Mouse (Mus musculus) forebrain, embryonic 11.5 days (tissue): ENCODE measurements around the gene Arl4a. TPM values are rescaled to one million over a fixed set of nuclear protein-coding genes. Genes with fewer than 3 reads are reported as not detected.

Experiments
- ATAC-seq: fragments of 200-750 bp; cut with Nextera tagmentation; replicated peaks from 2 replicates; pipeline ENCODE4 v1.8.0; 2017; ENCODE audit warnings: moderate TSS enrichment; ENCODE audit not compliant: low FRiP score
- DNase-seq: peaks from one replicate; pipeline ENCODE4 v3.0.0-alpha.2; 2017; ENCODE audit warnings: low spot score
- H3K27ac ChIP-seq: fragments of 300-500 bp; sonication (generic); 2 replicates; pipeline ENCODE4 v1.5.1; 2014; ENCODE audit warnings: low read depth, low read length
- H3K27me3 ChIP-seq: fragments of 300-500 bp; sonication (generic); 2 replicates; pipeline ENCODE4 v1.6.1; 2014; ENCODE audit warnings: mild to moderate bottlenecking, low read length, mixed read lengths; ENCODE audit not compliant: control insufficient read depth, insufficient read depth
- H3K36me3 ChIP-seq: fragments of 300-500 bp; sonication (generic); 2 replicates; pipeline ENCODE4 v1.6.1; 2014; ENCODE audit warnings: mild to moderate bottlenecking, low read length, moderate library complexity, mixed read lengths; ENCODE audit not compliant: control insufficient read depth, insufficient read depth
- H3K4me1 ChIP-seq: fragments of 300-500 bp; sonication (generic); replicated peaks from 2 replicates; pipeline ENCODE4 v1.6.1; 2014; ENCODE audit warnings: low read length, mixed read lengths; ENCODE audit not compliant: control insufficient read depth, insufficient read depth
- H3K4me2 ChIP-seq: fragments of 300-500 bp; sonication (generic); 2 replicates; pipeline ENCODE4 v1.6.1; 2014; ENCODE audit warnings: low read depth, mild to moderate bottlenecking, low read length, moderate library complexity, mixed read lengths; ENCODE audit not compliant: severe bottlenecking
- H3K4me3 ChIP-seq: fragments of 300-500 bp; sonication (generic); 2 replicates; pipeline ENCODE4 v1.5.1; 2014; ENCODE audit warnings: low read depth, low read length
- H3K9ac ChIP-seq: fragments of 300-500 bp; sonication (generic); 2 replicates; pipeline ENCODE4 v1.6.1; 2014; ENCODE audit warnings: low read length
- H3K9me3 ChIP-seq: fragments of 300-500 bp; sonication (generic); 2 replicates; pipeline ENCODE4 v1.6.1; 2016; ENCODE audit warnings: low read length, mixed read lengths; ENCODE audit not compliant: control insufficient read depth
- WGBS: fragments of 180-500 bp; shearing (Covaris S2); extraction: QIAGEN DNeasy Blood & Tissue Kit; methylation state at CpG from one replicate; pipeline ENCODE4 v1.1.7; 2014; 5-methylcytosine and 5-hydroxymethylcytosine counted together
- polyA plus RNA-seq: library from polyadenylated mRNA; unstranded; fragments of >200 nt; fragmentation: Nextera tagmentation; extraction: Ambion mirVana; gene quantifications from 2 replicates; pipeline ENCODE4 v1.2.1, GENCODE M21; 2014

Gene Arl4a
- polyA plus RNA-seq, 1 experiment from 2014 or later: 63.8 TPM

DNA sequence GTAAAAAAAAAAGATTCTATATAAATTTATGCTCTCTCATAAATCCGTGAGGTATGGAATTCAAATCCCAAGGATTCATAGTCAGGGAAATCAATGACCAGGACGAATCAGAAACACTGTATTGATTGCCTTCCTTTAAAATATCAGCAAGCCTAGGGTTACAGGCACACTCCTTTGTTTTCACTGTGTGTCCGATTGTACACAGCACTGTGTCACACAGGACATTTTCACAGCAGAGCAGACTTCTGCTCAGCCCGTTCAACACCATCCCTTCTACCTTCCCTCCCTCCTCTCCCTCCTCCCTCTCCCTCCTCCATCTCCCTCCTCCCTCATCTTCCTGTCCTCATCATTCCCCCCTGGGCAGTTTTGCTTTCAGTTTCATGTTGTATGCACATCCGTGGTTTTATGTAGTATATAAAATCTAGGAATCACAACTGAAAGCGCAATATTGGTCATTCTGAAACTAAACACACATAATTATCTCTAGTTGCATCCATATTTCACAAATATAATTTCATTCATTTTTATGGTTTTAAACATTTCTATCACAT, 19.8 kb downstream of the Arl4a start:
- no peaks in the 10 kb centered on the region for H3K36me3 ChIP-seq
- no peak overlapping the region for H3K4me2 ChIP-seq
- no peak for ATAC-seq
- H3K9ac ChIP-seq: no peak overlapping the region
- no peak overlapping the region for H3K27ac ChIP-seq
- no peaks in the 10 kb centered on the region for H3K9me3 ChIP-seq
- no peak overlapping the region for H3K4me3 ChIP-seq
- no peak for DNase-seq
- H3K4me1 ChIP-seq: peaks cover 3% of the 10 kb centered on the region; the same call in 1 of the 2 replicates
- WGBS: 86% methylated on average over 6 of the region's 6 CpGs
- H3K27me3 ChIP-seq: no peaks in the 10 kb centered on the region

DNA sequence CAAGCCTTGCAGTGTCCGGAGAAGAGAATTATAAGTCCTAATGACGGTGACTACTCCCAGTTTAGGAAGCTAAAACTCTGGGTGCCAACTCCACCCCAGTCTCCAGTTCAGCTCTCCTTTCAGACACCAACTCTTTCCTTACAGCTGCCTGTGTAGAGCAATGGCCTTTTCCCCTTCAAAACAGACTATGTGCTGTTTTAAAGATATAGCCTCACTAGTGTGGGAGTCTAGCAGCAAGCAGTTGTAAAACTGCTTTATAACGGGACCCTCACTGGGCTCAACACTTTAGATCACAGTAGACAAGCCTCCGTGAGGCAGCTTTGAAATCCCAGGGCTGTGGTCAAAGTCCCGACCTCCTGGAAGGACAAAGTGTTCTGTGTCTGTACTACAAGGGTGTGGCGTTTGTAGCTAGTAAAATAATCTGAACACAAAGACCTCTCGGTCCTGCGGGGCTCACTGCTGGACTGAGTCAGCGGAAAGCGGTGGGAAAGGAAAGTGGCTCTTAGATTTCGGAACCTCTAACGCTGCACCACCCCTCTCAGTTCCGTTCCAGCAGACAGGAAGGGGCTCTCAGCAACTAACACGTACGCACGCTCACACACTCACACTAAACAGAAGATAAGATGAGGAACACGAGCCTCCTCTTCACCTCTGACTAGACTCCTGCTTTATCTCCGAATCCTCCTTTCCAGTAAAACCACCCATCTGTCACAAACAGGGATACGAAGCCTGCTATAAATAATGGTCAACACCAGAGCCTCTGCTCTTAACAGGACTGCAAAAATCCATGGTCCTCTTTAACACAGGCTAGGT, 21.0 kb downstream of the Arl4a start:
- no peaks in the 10 kb centered on the region for H3K27me3 ChIP-seq
- H3K27ac ChIP-seq: no peak overlapping the region
- H3K9ac ChIP-seq: peak overlapping the region; percentile 21; the same call in 1 of the 2 replicates
- DNase-seq: no peak
- ATAC-seq: peak; percentile 39
- no peaks in the 10 kb centered on the region for H3K36me3 ChIP-seq
- 0 out of 2 replicates have a peak overlapping the region, but pooled peaks have one; percentile 22 for H3K4me2 ChIP-seq
- 55% methylated on average over 19 of the region's 19 CpGs for WGBS
- no peaks in the 10 kb centered on the region for H3K9me3 ChIP-seq
- H3K4me3 ChIP-seq: no peak overlapping the region
- peaks cover 3% of the 10 kb centered on the region; the same call in 1 of the 2 replicates for H3K4me1 ChIP-seq

DNA sequence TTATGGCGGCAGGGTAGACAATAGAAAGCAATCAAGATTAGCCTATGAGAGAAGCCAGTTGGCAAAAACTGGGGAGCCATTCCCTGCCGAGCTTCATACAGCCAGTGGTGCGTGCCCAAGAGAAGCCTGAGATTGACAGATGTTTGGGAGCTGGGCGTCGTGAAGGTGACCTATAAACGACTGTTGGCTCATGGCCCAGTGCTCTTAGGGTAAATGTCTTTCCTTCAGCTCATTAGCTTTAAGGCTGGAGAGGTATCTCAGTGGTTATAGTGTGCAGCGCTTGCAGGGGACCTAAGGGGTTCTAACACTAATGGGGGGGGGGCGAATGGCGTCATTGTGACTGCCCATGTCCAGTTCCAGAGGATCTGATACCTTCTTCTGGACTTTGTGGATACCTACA, 21.8 kb downstream of the Arl4a start:
- no peaks in the 10 kb centered on the region for H3K9me3 ChIP-seq
- H3K36me3 ChIP-seq: no peaks in the 10 kb centered on the region
- H3K4me2 ChIP-seq: no peak overlapping the region
- H3K4me3 ChIP-seq: no peak overlapping the region
- peaks cover 3% of the 10 kb centered on the region; the same call in 1 of the 2 replicates for H3K4me1 ChIP-seq
- ATAC-seq: no peak
- H3K9ac ChIP-seq: no peak overlapping the region
- DNase-seq: no peak
- 76% methylated on average over 9 of the region's 9 CpGs for WGBS
- H3K27ac ChIP-seq: no peak overlapping the region
- no peaks in the 10 kb centered on the region for H3K27me3 ChIP-seq

DNA sequence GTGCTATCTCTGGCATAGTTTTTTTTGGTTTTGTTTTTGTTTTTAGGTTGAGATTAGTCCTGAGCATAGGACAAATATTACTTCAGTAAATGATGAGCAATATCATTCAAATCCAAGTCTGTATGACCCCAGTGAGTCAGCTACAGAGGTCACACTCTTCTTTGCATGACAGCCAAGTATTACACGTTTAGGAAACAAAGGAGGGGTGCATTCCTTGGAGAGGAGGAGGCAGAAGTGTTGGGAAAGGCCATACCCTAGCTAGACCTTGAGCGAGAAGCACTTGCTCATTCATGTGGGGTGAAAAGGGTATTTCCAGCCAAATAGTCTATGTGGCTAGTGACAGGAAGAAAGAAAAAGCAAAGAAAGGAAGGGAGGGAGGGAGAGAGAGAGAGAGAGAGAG, 28.0 kb downstream of the Arl4a start:
- no peak overlapping the region for H3K4me3 ChIP-seq
- 56% methylated on average over 2 of the region's 2 CpGs for WGBS
- no peak overlapping the region for H3K9ac ChIP-seq
- no peak overlapping the region for H3K27ac ChIP-seq
- no peak for DNase-seq
- H3K4me1 ChIP-seq: no peaks in the 10 kb centered on the region; the same call in 1 of the 2 replicates
- no peaks in the 10 kb centered on the region for H3K36me3 ChIP-seq
- H3K4me2 ChIP-seq: no peak overlapping the region
- H3K27me3 ChIP-seq: no peaks in the 10 kb centered on the region
- no peak for ATAC-seq
- H3K9me3 ChIP-seq: no peaks in the 10 kb centered on the region

DNA sequence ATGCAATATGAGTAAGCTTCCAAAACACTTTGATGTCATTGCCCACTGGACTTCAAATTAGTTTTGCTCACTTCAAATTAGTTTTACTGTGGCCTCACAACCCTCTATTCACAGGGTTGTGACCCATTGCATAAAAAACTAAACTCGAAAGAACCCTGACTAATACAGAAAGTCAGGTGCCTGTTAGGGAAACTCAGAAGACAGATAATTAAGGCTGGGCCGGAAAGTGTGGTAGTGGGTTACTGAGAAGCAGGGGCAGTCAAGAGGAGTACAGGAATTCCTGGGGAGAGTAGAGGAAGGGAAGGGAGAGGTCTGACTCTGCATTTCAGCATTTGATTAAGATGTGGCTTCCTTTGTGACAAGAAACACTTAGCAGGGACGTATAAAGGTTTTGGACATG, 29.4 kb downstream of the Arl4a start:
- 66% methylated on average over 3 of the region's 3 CpGs for WGBS
- H3K4me3 ChIP-seq: no peak overlapping the region
- no peak for ATAC-seq
- H3K4me2 ChIP-seq: no peak overlapping the region
- no peak overlapping the region for H3K9ac ChIP-seq
- no peak overlapping the region for H3K27ac ChIP-seq
- H3K4me1 ChIP-seq: no peaks in the 10 kb centered on the region
- no peak for DNase-seq
- no peaks in the 10 kb centered on the region for H3K27me3 ChIP-seq
- H3K9me3 ChIP-seq: no peaks in the 10 kb centered on the region
- no peaks in the 10 kb centered on the region for H3K36me3 ChIP-seq

DNA sequence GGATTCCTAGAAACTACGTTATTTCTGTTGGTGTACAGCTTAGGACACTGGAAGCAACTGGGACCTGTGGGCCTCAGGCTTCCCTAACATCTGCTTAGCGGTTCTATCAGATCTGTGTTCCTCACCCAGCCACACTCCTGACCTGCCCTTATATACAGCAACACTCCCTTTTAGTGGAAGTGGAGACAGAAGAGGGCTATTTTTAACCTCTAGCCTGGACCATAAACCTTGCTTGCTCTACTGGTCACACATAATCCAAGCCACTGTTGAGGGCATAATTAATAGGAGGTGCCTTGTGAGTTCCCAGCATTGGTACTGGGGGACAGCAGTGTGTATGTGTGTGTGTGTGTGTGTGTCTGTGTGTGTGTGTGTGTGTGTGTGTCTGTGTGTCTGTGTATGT, 33.1 kb downstream of the Arl4a start:
- DNase-seq (no peak), ATAC-seq (no peak)
- Histone ChIP-seq H3K9ac (no peak overlapping the region), H3K27me3 (no peaks in the 10 kb centered on the region), H3K4me2 (no peak overlapping the region), H3K36me3 (no peaks in the 10 kb centered on the region), H3K4me1 (no peaks in the 10 kb centered on the region), H3K9me3 (no peaks in the 10 kb centered on the region), H3K27ac (no peak overlapping the region), H3K4me3 (no peak overlapping the region)
- 81% methylated on average over 2 of the region's 2 CpGs for WGBS

DNA sequence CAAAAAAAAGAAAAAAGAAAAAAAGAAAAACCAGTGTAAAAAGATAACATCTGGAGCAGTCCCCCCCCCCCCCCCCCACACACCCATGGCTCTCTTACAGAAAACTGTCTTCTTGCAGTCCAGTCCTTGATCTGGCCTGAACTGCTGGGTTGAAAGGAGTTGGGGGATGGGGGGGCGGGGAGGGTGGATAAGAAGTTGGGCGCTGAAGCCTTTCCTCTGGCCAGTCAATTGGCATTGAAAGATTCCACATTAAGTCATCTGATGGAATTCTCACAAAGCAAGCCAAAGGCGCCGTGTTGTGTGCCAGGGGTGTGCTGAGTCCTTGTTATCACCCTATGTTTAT, 39.0 kb downstream of the Arl4a start:
- Histone ChIP-seq H3K9ac (no peak overlapping the region), H3K27me3 (no peaks in the 10 kb centered on the region), H3K4me1 (peaks cover 3% of the 10 kb centered on the region), H3K36me3 (no peaks in the 10 kb centered on the region), H3K4me2 (0 out of 2 replicates have a peak overlapping the region, but pooled peaks have one; percentile 5), H3K9me3 (no peaks in the 10 kb centered on the region), H3K27ac (no peak overlapping the region), H3K4me3 (no peak overlapping the region)
- DNase-seq: no peak
- ATAC-seq: peak; percentile 34; the same call in 1 of the 2 replicates
- WGBS: 25% methylated on average over 4 of the region's 4 CpGs

DNA sequence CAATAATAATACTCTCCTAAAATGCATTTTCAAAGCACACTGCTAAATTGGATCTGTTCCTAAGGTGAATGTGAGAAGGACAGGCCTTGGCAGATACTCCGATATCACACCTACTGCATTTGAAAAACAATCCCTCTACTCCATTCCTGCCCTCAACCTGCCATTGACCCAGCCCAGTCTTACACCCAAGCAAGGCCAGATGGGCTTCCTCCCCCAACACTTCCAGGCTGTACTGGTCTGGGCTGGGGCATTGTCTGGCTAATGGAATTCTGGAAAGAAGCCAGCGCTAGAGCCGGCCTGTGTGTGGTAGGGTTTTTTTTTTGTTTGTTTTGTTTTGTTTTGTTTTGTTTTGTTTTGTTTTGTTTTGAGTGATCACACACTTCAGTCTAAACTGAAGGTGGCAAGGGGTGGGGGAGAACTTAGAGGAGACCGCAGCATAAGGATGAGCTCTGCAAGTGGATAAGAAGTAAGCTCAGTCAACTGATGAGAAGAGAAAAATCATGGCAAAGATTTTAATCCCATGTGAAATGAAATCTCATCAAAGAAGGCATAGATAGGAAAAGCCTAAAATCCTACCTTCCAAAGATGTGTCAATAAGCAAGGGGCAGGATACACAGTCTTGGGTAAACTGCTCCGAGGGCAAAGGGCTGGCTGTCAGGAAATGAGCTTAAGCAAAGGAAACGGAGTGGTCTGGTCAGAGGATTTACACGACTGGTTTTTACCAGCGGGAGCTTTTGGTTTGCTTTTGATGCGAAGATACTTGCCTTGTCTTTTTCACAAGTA, 39.6 kb downstream of the Arl4a start:
- H3K4me3 ChIP-seq: no peak overlapping the region
- WGBS: 7% methylated on average over 9 of the region's 9 CpGs
- DNase-seq (no peak), ATAC-seq (peak; percentile 75)
- H3K9me3 ChIP-seq: no peaks in the 10 kb centered on the region
- H3K9ac ChIP-seq: no peak overlapping the region
- H3K4me1 ChIP-seq: peaks cover 3% of the 10 kb centered on the region
- no peak overlapping the region for H3K27ac ChIP-seq
- H3K27me3 ChIP-seq: no peaks in the 10 kb centered on the region
- no peaks in the 10 kb centered on the region for H3K36me3 ChIP-seq
- H3K4me2 ChIP-seq: no peak overlapping the region
